Mouse (Mus musculus) left cerebral cortex, postnatal 4 days (tissue): ENCODE measurements around the gene Shkbp1. TPM values are rescaled to one million over a fixed set of nuclear protein-coding genes. Genes with fewer than 3 reads are reported as not detected.

Source experiments
- DNase-seq: peaks from one replicate; pipeline ENCODE4 v3.0.0-alpha.2; 2022
- intact Hi-C: fragments of 180-260 bp; cut with DNase I; formaldehyde crosslinking; loops from one replicate; pipeline ENCODE4 v1.15.1; 2025
- total RNA-seq, 2 experiments: library from RNA; stranded (reverse); gene quantifications; 2 replicates each; pipeline ENCODE4 v1.2.3; 2021

Gene Shkbp1
- total RNA-seq, 2 experiments from 2014 or later = 47.2 to 52.4 TPM

- intact Hi-C loops = no loop called here
These were observed 12.2 kb upstream of the Shkbp1 start for GRCm38 (mm10) chr7:27367976-27368375.

GRCm38 (mm10) chr7:27366082-27366844, 10.4 kb upstream of the Shkbp1 start:
- DNase-seq = no peak
- intact Hi-C loops = no loop called here

More at GRCm38 (mm10) chr7:27367976-27368375, 12.2 kb upstream of the Shkbp1 start:
- DNase-seq = no peak

GRCm38 (mm10) chr7:27364379-27364778, 8.6 kb upstream of the Shkbp1 start:
- DNase-seq = no peak
- intact Hi-C loops = no loop called here

GRCm38 (mm10) chr7:27361283-27361946, 5.6 kb upstream of the Shkbp1 start:
- peak; percentile 100 for DNase-seq
- intact Hi-C loops = no loop called here

GRCm38 (mm10) chr7:27360749-27361148, 4.9 kb upstream of the Shkbp1 start:
- intact Hi-C loops = no loop called here
- no peak for DNase-seq

- DNase-seq = no peak
- intact Hi-C loops = no loop called here
These were observed 4.0 kb upstream of the Shkbp1 start for GRCm38 (mm10) chr7:27359706-27360358.

- DNase-seq = no peak
- intact Hi-C loops = no loop called here
These were observed 3.3 kb upstream of the Shkbp1 start for GRCm38 (mm10) chr7:27359162-27359561.

GRCm38 (mm10) chr7:27357595-27357978, 1.8 kb upstream of the Shkbp1 start:
- intact Hi-C loops = no loop called here
- no peak for DNase-seq

GRCm38 (mm10) chr7:27356861-27357594, 1.2 kb upstream of the Shkbp1 start, which contains the start of gene Gm20479:
Gene Gm20479, minus strand, starts transcription at chr7:27357419.
- no peak for DNase-seq
- intact Hi-C loops = no loop called here

- intact Hi-C loops = no loop called here
- DNase-seq = no peak
These were observed 429 bp upstream of the Shkbp1 start for GRCm38 (mm10) chr7:27356248-27356647.

GRCm38 (mm10) chr7:27355261-27355660, 558 bp downstream of the Shkbp1 start:
- DNase-seq = no peak
- intact Hi-C loops = no loop called here

GRCm38 (mm10) chr7:27354783-27355182, 1.0 kb downstream of the Shkbp1 start:
- intact Hi-C loops = no loop called here
- DNase-seq = no peak

- intact Hi-C loops = no loop called here
- no peak for DNase-seq
These were observed 1.7 kb downstream of the Shkbp1 start for GRCm38 (mm10) chr7:27354144-27354543.

- intact Hi-C loops = no loop called here
- DNase-seq = no peak
These were observed 10.4 kb downstream of the Shkbp1 start for GRCm38 (mm10) chr7:27345444-27345843.

- DNase-seq = no peak
- intact Hi-C loops = no loop called here
These were observed 13.2 kb downstream of the Shkbp1 start for GRCm38 (mm10) chr7:27342595-27342994.

GRCm38 (mm10) chr7:27339519-27339918, 16.3 kb downstream of the Shkbp1 start:
- intact Hi-C loops = loop anchor here (10.0 kb wide), 1 partner anchor 165 kb away; no protein-coding TSS in a partner anchor
- DNase-seq = no peak

- DNase-seq = no peak
- intact Hi-C loops = loop anchor here (10.0 kb wide), 1 partner anchor 166 kb away; no protein-coding TSS in a partner anchor
These were observed 16.7 kb downstream of the Shkbp1 start for GRCm38 (mm10) chr7:27339114-27339513.

- DNase-seq = no peak
- intact Hi-C loops = loop anchor here (10.0 kb wide), 1 partner anchor 167 kb away; no protein-coding TSS in a partner anchor
These were observed 18.5 kb downstream of the Shkbp1 start, which contains the start of gene Ltbp4 for GRCm38 (mm10) chr7:27337175-27337853. Gene Ltbp4, minus strand, starts transcription at chr7:27337692.

GRCm38 (mm10) chr7:27335928-27336823, 19.6 kb downstream of the Shkbp1 start:
- intact Hi-C loops = loop anchor here (10.0 kb wide), 1 partner anchor 169 kb away; no protein-coding TSS in a partner anchor
- peak; percentile 91 for DNase-seq
